Mouse (Mus musculus): ENCODE results near the gene Trp53tg5. TPM values are rescaled to one million over a fixed set of nuclear protein-coding genes. Genes with fewer than 3 reads are reported as not detected.

Gene Trp53tg5
- polyA plus RNA-seq, 1 experiment = not detected

DNA sequence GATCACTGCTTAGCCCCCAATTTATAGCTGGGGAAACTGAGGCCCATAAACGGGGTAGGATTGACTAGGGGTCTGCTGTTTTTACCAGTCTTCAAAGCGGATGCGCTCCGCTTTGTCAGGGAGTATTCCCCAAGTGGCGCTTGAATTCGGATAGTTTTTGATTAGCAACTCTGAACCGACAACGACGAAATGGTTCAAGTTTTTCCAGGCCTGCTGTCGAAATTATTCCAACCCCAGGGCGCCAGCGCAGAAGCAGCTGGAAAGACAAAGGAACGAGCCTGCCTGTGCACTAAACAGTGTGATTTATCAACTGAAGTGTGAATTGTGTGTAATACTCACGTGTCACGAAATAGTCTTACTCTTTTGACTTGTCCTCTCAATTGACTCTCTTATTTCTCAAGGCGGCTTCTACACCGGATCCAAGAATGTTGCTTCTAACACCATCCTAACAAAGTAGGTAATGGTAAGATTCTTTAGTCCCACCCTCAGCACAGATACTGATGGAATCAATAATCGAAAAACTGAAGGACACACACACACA lies 30.0 kb downstream of the Trp53tg5 start, which contains the start of gene Sdc4:
Gene Sdc4, minus strand, starts transcription at position 428 of the 541 bp plus-strand sequence.
- H3K27ac ChIP-seq (ENCODE audit: insufficient read depth, low read length) = peak within 1 kb of the TSS; percentile 87
- peak within 1 kb of the TSS; percentile 97 for H3K4me3 ChIP-seq (ENCODE audit: low read depth, low read length)
- peak within 1 kb of the TSS; percentile 94 for H3K9ac ChIP-seq (ENCODE audit: low read depth, poor library complexity, severe bottlenecking)
- H3K27me3 ChIP-seq (ENCODE audit: control insufficient read depth, insufficient read depth, low read length, poor library complexity, severe bottlenecking) = no peaks in the 10 kb centered on the region
- peaks cover 11% of the 10 kb centered on the region for H3K4me1 ChIP-seq (ENCODE audit: control insufficient read depth, insufficient read depth, low read length)
- TF ChIP-seq CTCF (IDR thresholded peaks at IDR 0.05; ENCODE audit: low read depth, low read length) = no peak
- TF ChIP-seq POLR2A (IDR thresholded peaks at IDR 0.05; ENCODE audit: insufficient read depth, low read length) = no peak
- TF ChIP-seq EP300 (IDR thresholded peaks at IDR 0.05; ENCODE audit: insufficient read depth, low read depth, low read length) = no peak
- H3K36me3 ChIP-seq (ENCODE audit: control insufficient read depth, insufficient read depth, low read length, poor library complexity, severe bottlenecking) = no peaks in the 10 kb centered on the region
- H3K9me3 ChIP-seq (replicated peaks; ENCODE audit: control insufficient read depth, insufficient read depth, low read length, poor library complexity, severe bottlenecking) = no peaks in the 10 kb centered on the region

DNA sequence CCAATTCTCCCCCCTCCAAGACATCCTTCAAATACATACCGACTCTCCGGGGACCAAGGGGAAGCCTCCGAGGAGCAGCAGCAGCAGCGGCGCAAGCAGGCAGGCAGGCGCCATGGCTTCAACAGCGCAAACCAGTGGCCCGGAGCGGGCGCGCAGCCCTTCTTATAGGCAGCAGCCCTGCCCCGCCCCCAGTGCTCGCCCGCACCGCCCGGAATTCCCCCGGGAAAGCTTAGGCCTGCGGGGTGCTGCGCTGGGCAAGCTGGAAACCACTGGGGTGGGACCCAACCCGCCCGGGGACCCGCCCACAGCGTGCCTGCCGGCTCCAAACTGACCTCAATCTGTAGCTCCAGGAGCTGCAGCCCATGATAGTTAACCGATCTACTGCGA lies 30.5 kb downstream of the Trp53tg5 start:
- Histone ChIP-seq H3K27me3 (ENCODE audit: control insufficient read depth, insufficient read depth, low read length, poor library complexity, severe bottlenecking) (no peaks in the 10 kb centered on the region), H3K9ac (ENCODE audit: low read depth, poor library complexity, severe bottlenecking) (peak overlapping the region; percentile 94), H3K36me3 (ENCODE audit: control insufficient read depth, insufficient read depth, low read length, poor library complexity, severe bottlenecking) (no peaks in the 10 kb centered on the region), H3K9me3 (replicated peaks; ENCODE audit: control insufficient read depth, insufficient read depth, low read length, poor library complexity, severe bottlenecking) (no peaks in the 10 kb centered on the region), H3K4me3 (ENCODE audit: low read depth, low read length) (peak overlapping the region; percentile 97), H3K27ac (ENCODE audit: insufficient read depth, low read length) (peak overlapping the region; percentile 44), H3K4me1 (ENCODE audit: control insufficient read depth, insufficient read depth, low read length) (peaks cover 12% of the 10 kb centered on the region)
- TF ChIP-seq EP300 (IDR thresholded peaks at IDR 0.05; ENCODE audit: insufficient read depth, low read depth, low read length) (peak; percentile 86), CTCF (IDR thresholded peaks at IDR 0.05; ENCODE audit: low read depth, low read length) (no peak), POLR2A (IDR thresholded peaks at IDR 0.05; ENCODE audit: insufficient read depth, low read length) (peak; percentile 85)

DNA sequence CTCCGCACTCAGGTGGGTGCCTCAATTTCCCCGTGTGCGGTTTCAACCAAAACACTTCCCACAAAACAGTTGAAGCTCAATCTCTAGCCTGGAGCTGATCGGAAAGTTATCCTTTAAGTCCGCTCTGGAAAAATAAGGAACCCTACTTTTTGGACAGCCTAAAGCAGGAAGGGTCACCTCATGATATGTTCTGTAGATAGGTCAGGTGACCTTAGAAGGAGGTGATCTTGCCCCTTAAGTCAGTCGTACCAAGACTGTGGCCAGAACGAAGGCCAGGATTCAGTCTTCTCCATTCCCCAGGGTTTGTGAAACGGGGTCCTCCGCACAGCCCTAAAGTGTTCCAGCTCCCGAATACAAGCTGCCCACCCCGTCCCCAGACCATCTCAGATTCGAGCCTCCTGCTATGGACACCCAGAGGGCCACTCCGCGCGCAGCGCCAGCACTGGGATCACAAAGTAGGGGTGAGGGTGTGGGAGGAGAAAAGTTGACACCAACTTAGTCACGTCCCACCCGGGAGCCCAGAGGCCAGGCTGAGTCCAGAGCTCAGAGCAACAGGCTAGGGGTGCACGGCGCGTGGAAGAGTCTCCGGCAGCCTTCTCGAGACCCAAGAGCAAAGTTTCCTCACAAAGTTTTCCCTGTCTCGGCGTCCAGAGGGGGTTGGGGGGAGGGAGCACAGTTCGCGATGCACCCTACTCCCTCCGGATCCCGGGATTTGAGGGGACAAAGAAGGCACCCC lies 31.0 kb downstream of the Trp53tg5 start:
- no peaks in the 10 kb centered on the region for H3K9me3 ChIP-seq (replicated peaks; ENCODE audit: control insufficient read depth, insufficient read depth, low read length, poor library complexity, severe bottlenecking)
- peak overlapping the region; percentile 94 for H3K9ac ChIP-seq (ENCODE audit: low read depth, poor library complexity, severe bottlenecking)

DNA sequence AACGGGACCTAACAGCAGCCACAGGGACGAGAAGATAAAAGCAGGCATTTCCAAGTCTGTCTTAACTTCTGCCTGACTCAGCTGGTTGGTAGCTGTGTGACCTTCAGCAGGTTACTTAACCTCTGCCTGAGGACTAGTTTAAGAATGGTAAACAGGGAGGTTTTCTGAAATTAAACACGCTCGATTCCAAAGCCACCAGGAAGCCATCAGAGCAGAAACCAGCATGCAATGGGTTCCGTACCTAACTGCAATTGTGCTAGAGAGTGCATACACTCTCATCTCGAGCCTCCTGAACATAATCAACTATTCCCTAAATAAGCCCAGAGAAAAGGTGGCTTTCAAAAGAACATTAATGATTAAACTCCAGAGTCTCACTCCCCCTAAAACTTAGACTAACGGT lies 31.8 kb downstream of the Trp53tg5 start:
- no peaks in the 10 kb centered on the region for H3K27me3 ChIP-seq (ENCODE audit: control insufficient read depth, insufficient read depth, low read length, poor library complexity, severe bottlenecking)
- H3K9ac ChIP-seq (ENCODE audit: low read depth, poor library complexity, severe bottlenecking) = peak overlapping the region; percentile 94
- TF ChIP-seq EP300 (IDR thresholded peaks at IDR 0.05; ENCODE audit: insufficient read depth, low read depth, low read length) = no peak
- no peak for TF ChIP-seq POLR2A (IDR thresholded peaks at IDR 0.05; ENCODE audit: insufficient read depth, low read length)
- no peak for TF ChIP-seq CTCF (IDR thresholded peaks at IDR 0.05; ENCODE audit: low read depth, low read length)
- no peaks in the 10 kb centered on the region for H3K9me3 ChIP-seq (replicated peaks; ENCODE audit: control insufficient read depth, insufficient read depth, low read length, poor library complexity, severe bottlenecking)
- no peaks in the 10 kb centered on the region for H3K36me3 ChIP-seq (ENCODE audit: control insufficient read depth, insufficient read depth, low read length, poor library complexity, severe bottlenecking)
- peaks cover 12% of the 10 kb centered on the region for H3K4me1 ChIP-seq (ENCODE audit: control insufficient read depth, insufficient read depth, low read length)
- no peak overlapping the region for H3K27ac ChIP-seq (ENCODE audit: insufficient read depth, low read length)
- peak overlapping the region; percentile 97 for H3K4me3 ChIP-seq (ENCODE audit: low read depth, low read length)

More for the DNA sequence above, 31.0 kb downstream of the Trp53tg5 start:
- Histone ChIP-seq H3K4me1 (ENCODE audit: control insufficient read depth, insufficient read depth, low read length) (peaks cover 12% of the 10 kb centered on the region), H3K36me3 (ENCODE audit: control insufficient read depth, insufficient read depth, low read length, poor library complexity, severe bottlenecking) (no peaks in the 10 kb centered on the region), H3K4me3 (ENCODE audit: low read depth, low read length) (peak overlapping the region; percentile 97), H3K27me3 (ENCODE audit: control insufficient read depth, insufficient read depth, low read length, poor library complexity, severe bottlenecking) (no peaks in the 10 kb centered on the region), H3K27ac (ENCODE audit: insufficient read depth, low read length) (no peak overlapping the region)
- TF ChIP-seq POLR2A (IDR thresholded peaks at IDR 0.05; ENCODE audit: insufficient read depth, low read length) (no peak), CTCF (IDR thresholded peaks at IDR 0.05; ENCODE audit: low read depth, low read length) (no peak), EP300 (IDR thresholded peaks at IDR 0.05; ENCODE audit: insufficient read depth, low read depth, low read length) (no peak)

DNA sequence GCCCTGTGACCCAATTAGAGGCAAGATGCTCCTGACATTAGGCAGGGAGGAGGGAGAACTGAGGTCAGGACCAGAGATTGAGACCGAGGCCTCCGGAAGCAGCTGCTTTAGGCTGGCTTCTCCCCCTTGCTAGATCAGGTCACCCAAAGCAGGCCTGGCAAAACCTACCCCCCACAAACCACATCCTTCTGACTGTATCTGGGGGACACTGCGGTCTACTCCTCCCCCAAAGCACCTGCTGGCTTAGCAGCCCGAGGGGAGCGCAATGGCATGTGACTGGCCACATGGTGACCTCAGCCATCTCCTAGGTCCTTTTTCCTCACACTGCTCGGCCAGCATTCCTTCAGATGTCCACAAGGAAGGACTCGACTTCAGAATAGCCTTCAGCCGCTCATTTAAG lies 32.4 kb downstream of the Trp53tg5 start:
- H3K4me3 ChIP-seq (ENCODE audit: low read depth, low read length) = peak overlapping the region; percentile 97
- peaks cover 14% of the 10 kb centered on the region for H3K4me1 ChIP-seq (ENCODE audit: control insufficient read depth, insufficient read depth, low read length)
- no peaks in the 10 kb centered on the region for H3K27me3 ChIP-seq (ENCODE audit: control insufficient read depth, insufficient read depth, low read length, poor library complexity, severe bottlenecking)
- no peaks in the 10 kb centered on the region for H3K36me3 ChIP-seq (ENCODE audit: control insufficient read depth, insufficient read depth, low read length, poor library complexity, severe bottlenecking)
- H3K27ac ChIP-seq (ENCODE audit: insufficient read depth, low read length) = no peak overlapping the region
- no peaks in the 10 kb centered on the region for H3K9me3 ChIP-seq (replicated peaks; ENCODE audit: control insufficient read depth, insufficient read depth, low read length, poor library complexity, severe bottlenecking)
- peak overlapping the region; percentile 94 for H3K9ac ChIP-seq (ENCODE audit: low read depth, poor library complexity, severe bottlenecking)
- TF ChIP-seq EP300 (IDR thresholded peaks at IDR 0.05; ENCODE audit: insufficient read depth, low read depth, low read length) = 0 out of 2 replicates have a peak, but pooled peaks have one; percentile 44
- no peak for TF ChIP-seq CTCF (IDR thresholded peaks at IDR 0.05; ENCODE audit: low read depth, low read length)

DNA sequence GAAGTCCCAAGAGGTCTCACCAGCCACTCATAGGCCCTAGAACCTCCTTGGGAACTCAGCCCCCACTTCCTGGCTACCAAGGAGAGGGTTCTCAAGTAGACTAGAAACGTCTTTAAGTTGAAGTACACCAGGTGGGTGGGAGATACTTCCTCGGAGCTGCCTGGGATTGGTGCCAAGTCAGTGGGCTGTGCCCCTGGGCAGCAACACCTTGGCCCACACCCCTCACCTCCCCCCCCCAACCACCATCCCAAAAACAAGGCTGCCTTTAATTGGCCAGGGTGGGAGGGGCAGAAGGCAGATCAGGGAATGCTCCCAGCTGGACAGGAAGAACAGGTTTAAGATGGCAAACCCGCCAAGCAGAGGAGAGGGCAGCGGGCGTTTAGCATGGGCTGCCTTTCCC lies 33.2 kb downstream of the Trp53tg5 start:
- Histone ChIP-seq H3K9me3 (replicated peaks; ENCODE audit: control insufficient read depth, insufficient read depth, low read length, poor library complexity, severe bottlenecking) (no peaks in the 10 kb centered on the region), H3K4me1 (ENCODE audit: control insufficient read depth, insufficient read depth, low read length) (peaks cover 17% of the 10 kb centered on the region), H3K4me3 (ENCODE audit: low read depth, low read length) (peak overlapping the region; percentile 20; the same call in 1 of the 2 replicates), H3K27ac (ENCODE audit: insufficient read depth, low read length) (no peak overlapping the region), H3K36me3 (ENCODE audit: control insufficient read depth, insufficient read depth, low read length, poor library complexity, severe bottlenecking) (no peaks in the 10 kb centered on the region), H3K27me3 (ENCODE audit: control insufficient read depth, insufficient read depth, low read length, poor library complexity, severe bottlenecking) (no peaks in the 10 kb centered on the region), H3K9ac (ENCODE audit: low read depth, poor library complexity, severe bottlenecking) (0 out of 2 replicates have a peak overlapping the region, but pooled peaks have one; percentile 94)
- no peak for TF ChIP-seq EP300 (IDR thresholded peaks at IDR 0.05; ENCODE audit: insufficient read depth, low read depth, low read length)
- TF ChIP-seq CTCF (IDR thresholded peaks at IDR 0.05; ENCODE audit: low read depth, low read length) = no peak
- no peak for TF ChIP-seq POLR2A (IDR thresholded peaks at IDR 0.05; ENCODE audit: insufficient read depth, low read length)
